25 mouse cellular contexts compared by ENCODE assay signal in genomic region chr9:44911365-44911764, GRCm38 (mm10).
"Had no signal": no experiment of that assay in that cellular context is flagged by ENCODE, and none has a peak within 500 bp of the region (broad histone marks: within the 10 kb centered on the region; RNA-seq: fewer than 3 reads in every experiment).

No protein-coding gene starts in this region.

- H3K9ac ChIP-seq: heart, embryonic 12.5 days; hindbrain, embryonic 13.5 days; hindbrain, embryonic 15.5 days; kidney, embryonic 15.5 days; limb, embryonic 13.5 days; limb, embryonic 15.5 days; liver, embryonic 12.5 days; liver, embryonic 14.5 days had no signal

- H3K4me2 ChIP-seq: heart, embryonic 12.5 days; hindbrain, embryonic 13.5 days; hindbrain, embryonic 15.5 days; kidney, embryonic 15.5 days; limb, embryonic 13.5 days; limb, embryonic 15.5 days; liver, embryonic 12.5 days had no signal

- ATAC-seq: hindbrain, postnatal 0 days; intestine, embryonic 16.5 days; liver, embryonic 12.5 days had no signal

- H3K4me3 ChIP-seq: heart, embryonic 10.5 days; heart, embryonic 12.5 days; hindbrain, embryonic 10.5 days; hindbrain, embryonic 13.5 days; hindbrain, embryonic 15.5 days; kidney, embryonic 15.5 days; left cerebral cortex, adult 2 months; limb, embryonic 13.5 days; limb, embryonic 15.5 days; liver, embryonic 12.5 days had no signal

- H3K9me3 ChIP-seq: heart, embryonic 10.5 days; heart, embryonic 12.5 days; hindbrain, embryonic 10.5 days; hindbrain, embryonic 13.5 days; hindbrain, embryonic 15.5 days; kidney, embryonic 15.5 days; limb, embryonic 13.5 days; limb, embryonic 15.5 days; liver, embryonic 12.5 days had no signal

- H3K27ac ChIP-seq: heart, embryonic 10.5 days; hindbrain, embryonic 10.5 days; hindbrain, embryonic 13.5 days; hindbrain, embryonic 15.5 days; hindbrain, postnatal 0 days; kidney, embryonic 15.5 days; kidney, postnatal 0 days; left cerebral cortex, adult 2 months; limb, embryonic 13.5 days; limb, embryonic 15.5 days; liver, embryonic 12.5 days; liver, embryonic 14.5 days had no signal

- DNase-seq: heart, adult 18-20 months; heart, postnatal 10 days; heart, postnatal 4 days; kidney, adult 11 months; kidney, adult 2 months; kidney, adult 9 months; kidney, postnatal 14 days; kidney, postnatal 36 days; layer of hippocampus, adult 9-11 months; layer of hippocampus, postnatal 36 days; left cerebral cortex, postnatal 4 days had no signal

- H3K27me3 ChIP-seq: heart, embryonic 12.5 days; hindbrain, embryonic 13.5 days; hindbrain, embryonic 15.5 days; kidney, embryonic 15.5 days; limb, embryonic 13.5 days; limb, embryonic 15.5 days; liver, embryonic 12.5 days had no signal
